Mouse (Mus musculus) brain, embryonic 14.5 days (tissue): ENCODE measurements around the gene Cfap61. TPM values are rescaled to one million over a fixed set of nuclear protein-coding genes. Genes with fewer than 3 reads are reported as not detected.

Experiments used
- DNase-seq: peaks from one replicate; pipeline ENCODE4 v3.0.0-alpha.2; 2011; ENCODE audit warnings: low read depth
- CTCF ChIP-seq: fragments of 200-500 bp; IDR thresholded peaks from 2 replicates; pipeline ENCODE4 v1.5.1; 2012; ENCODE audit warnings: inconsistent platforms, mild to moderate bottlenecking, moderate library complexity, borderline replicate concordance; ENCODE audit not compliant: insufficient read depth, insufficient read length; ENCODE audit errors: extremely low read depth
- POLR2A ChIP-seq: fragments of 200-500 bp; IDR thresholded peaks from 2 replicates; pipeline ENCODE4 v1.6.1; 2012; ENCODE audit warnings: mild to moderate bottlenecking, inconsistent platforms, borderline replicate concordance; ENCODE audit not compliant: poor library complexity, insufficient read depth, insufficient read length, severe bottlenecking; ENCODE audit errors: extremely low read depth
- polyA plus RNA-seq: library from polyadenylated mRNA; depleted of rRNA; stranded (reverse); fragments of >200 nt; gene quantifications from 2 replicates; pipeline ENCODE4 v1.2.3, GENCODE M21; 2012

The Cfap61 gene
- polyA plus RNA-seq, 1 experiment, result 2.9 TPM

GRCm38 (mm10) chr2:146099838-146100237, 165.3 kb downstream of the Cfap61 start:
- TF ChIP-seq CTCF (no peak), POLR2A (no peak)
- DNase-seq, result no peak

- TF ChIP-seq POLR2A (no peak), CTCF (no peak)
- DNase-seq, result peak; percentile 60
Observed at GRCm38 (mm10) chr2:146100489-146101060, 166.0 kb downstream of the Cfap61 start.

- DNase-seq, result peak; percentile 57
- TF ChIP-seq POLR2A (no peak), CTCF (no peak)
Observed at GRCm38 (mm10) chr2:146102600-146102999, 168.0 kb downstream of the Cfap61 start.

- TF ChIP-seq CTCF (no peak), POLR2A (no peak)
Observed at GRCm38 (mm10) chr2:146105341-146105740, 170.8 kb downstream of the Cfap61 start.

GRCm38 (mm10) chr2:146107980-146108379, 173.4 kb downstream of the Cfap61 start:
- TF ChIP-seq POLR2A (no peak), CTCF (no peak)
- no peak for DNase-seq

More at GRCm38 (mm10) chr2:146105341-146105740, 170.8 kb downstream of the Cfap61 start:
- DNase-seq, result no peak

GRCm38 (mm10) chr2:146109921-146110320, 175.3 kb downstream of the Cfap61 start:
- TF ChIP-seq CTCF, result no peak
- no peak for TF ChIP-seq POLR2A
- peak; percentile 56 for DNase-seq

- no peak for DNase-seq
- no peak for TF ChIP-seq CTCF
- TF ChIP-seq POLR2A, result no peak
Observed at GRCm38 (mm10) chr2:146116282-146116681, 181.7 kb downstream of the Cfap61 start.

- DNase-seq, result no peak
- no peak for TF ChIP-seq CTCF
- no peak for TF ChIP-seq POLR2A
Observed at GRCm38 (mm10) chr2:146116726-146117125, 182.1 kb downstream of the Cfap61 start.

GRCm38 (mm10) chr2:146117191-146117914, 182.8 kb downstream of the Cfap61 start:
- TF ChIP-seq POLR2A, result no peak
- TF ChIP-seq CTCF, result no peak
- DNase-seq, result no peak

- DNase-seq, result no peak
- TF ChIP-seq CTCF (no peak), POLR2A (no peak)
Observed at GRCm38 (mm10) chr2:146117915-146118403, 183.4 kb downstream of the Cfap61 start.

- no peak for DNase-seq
- TF ChIP-seq CTCF (no peak), POLR2A (no peak)
Observed at GRCm38 (mm10) chr2:146121551-146121950, 187.0 kb downstream of the Cfap61 start.
